Mouse (Mus musculus) thymus, adult 2 months (tissue): Measurements from ENCODE around the gene Dusp7. TPM values are rescaled to one million over a fixed set of nuclear protein-coding genes. Genes with fewer than 3 reads are reported as not detected.

Experiments
- DNase-seq: peaks from one replicate; pipeline ENCODE4 v3.0.0; 2021
- H3K27ac ChIP-seq: fragments of 200-500 bp; 2 replicates; pipeline ENCODE4 v1.5.1; 2012; ENCODE audit warnings: low read length, control low read depth; ENCODE audit not compliant: control insufficient read depth, insufficient read depth
- H3K27me3 ChIP-seq: fragments of 200-500 bp; 2 replicates; pipeline ENCODE4 v1.6.1; 2012; ENCODE audit warnings: mild to moderate bottlenecking, low read length, moderate library complexity, mixed read lengths; ENCODE audit not compliant: control insufficient read depth, insufficient read depth
- H3K36me3 ChIP-seq: fragments of 200-500 bp; 2 replicates; pipeline ENCODE4 v1.6.1; 2012; ENCODE audit warnings: mild to moderate bottlenecking, low read length, moderate library complexity; ENCODE audit not compliant: control insufficient read depth, insufficient read depth
- H3K4me1 ChIP-seq: fragments of 200-500 bp; replicated peaks from 2 replicates; pipeline ENCODE4 v1.6.1; 2012; ENCODE audit warnings: low read length; ENCODE audit not compliant: control insufficient read depth, insufficient read depth
- H3K4me3 ChIP-seq: fragments of 200-500 bp; 2 replicates; pipeline ENCODE4 v1.5.1; 2012; ENCODE audit warnings: mild to moderate bottlenecking, low read length, control low read depth, moderate library complexity; ENCODE audit not compliant: control insufficient read depth, insufficient read depth
- CTCF ChIP-seq: fragments of 200-500 bp; IDR thresholded peaks from 2 replicates; pipeline ENCODE4 v1.5.1; 2012; ENCODE audit warnings: mild to moderate bottlenecking, control low read depth, low read length, moderate library complexity, borderline replicate concordance; ENCODE audit not compliant: control insufficient read depth, poor library complexity, insufficient read depth; ENCODE audit errors: extremely low read depth
- POLR2A ChIP-seq: fragments of 200-500 bp; IDR thresholded peaks from 2 replicates; pipeline ENCODE4 v1.6.1; 2012; ENCODE audit warnings: mild to moderate bottlenecking, low read length, control low read depth, moderate library complexity; ENCODE audit not compliant: control insufficient read depth, poor library complexity, insufficient read depth; ENCODE audit errors: extremely low read depth
- WGBS: fragments of 180-500 bp; shearing (Covaris S2); methylation state at CpG from one replicate; pipeline ENCODE4 v1.1.7; 2018; 5-methylcytosine and 5-hydroxymethylcytosine counted together
- polyA plus RNA-seq: library from polyadenylated mRNA; depleted of rRNA; stranded (reverse); fragments of >200 nt; gene quantifications from 2 replicates; pipeline ENCODE4 v1.2.3, GENCODE M21; 2012; rRNA removed

The Dusp7 gene
- 75.3 and 86.0 TPM in 2 replicates for polyA plus RNA-seq

DNA sequence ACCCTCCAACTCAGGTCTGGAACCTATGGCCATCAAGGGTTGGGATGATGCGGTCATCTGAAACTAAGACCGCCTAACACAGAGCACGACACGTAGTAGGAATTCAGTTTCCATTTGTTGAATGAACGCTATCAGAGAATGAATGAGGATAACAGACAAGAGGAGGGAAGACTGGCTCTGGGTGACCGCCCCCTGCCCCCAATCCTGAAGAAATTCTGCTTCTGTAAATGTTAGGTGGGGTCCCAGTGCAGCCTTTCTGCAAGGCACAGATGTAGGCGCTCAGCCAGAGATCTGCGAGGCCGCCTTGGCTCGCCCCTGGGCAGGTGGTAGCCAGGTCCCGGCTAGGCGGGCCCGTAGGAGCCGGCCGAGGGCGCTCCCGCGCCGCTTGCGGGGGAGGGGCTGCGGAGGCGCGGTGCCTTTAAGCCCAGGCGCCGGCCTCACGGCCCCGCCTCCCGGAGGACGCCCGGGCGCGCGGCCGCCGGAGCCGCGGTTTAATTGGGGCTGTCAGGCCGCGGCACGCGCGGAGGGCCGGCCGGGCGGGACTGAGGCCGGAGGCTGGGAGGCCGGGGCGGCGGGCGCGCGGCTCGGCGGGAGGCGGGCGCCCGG, at the start of gene Dusp7:
TSS of gene Dusp7 (plus strand) at position 521 of the 606 bp plus-strand sequence.
- no peaks in the 10 kb centered on the region for H3K27me3 ChIP-seq
- DNase-seq, result peak; percentile 77
- WGBS, result under 1% methylated on average over 57 of the region's 57 CpGs
- peaks cover 49% of the 10 kb centered on the region for H3K4me1 ChIP-seq
- TF ChIP-seq POLR2A, result peak; percentile 34; the same call in 1 of the 2 replicates
- no peak for TF ChIP-seq CTCF
- peak within 1 kb of the TSS; percentile 75 for H3K4me3 ChIP-seq
- peak within 1 kb of the TSS; percentile 29 for H3K27ac ChIP-seq
- H3K36me3 ChIP-seq, result no peaks in the 10 kb centered on the region

GRCm38 (mm10) chr9:106319095-106319494, 49.3 kb upstream of the Dusp7 start:
- 94% methylated on average over 2 of the region's 2 CpGs for WGBS
- no peak overlapping the region for H3K27ac ChIP-seq
- H3K36me3 ChIP-seq, result no peaks in the 10 kb centered on the region
- H3K4me3 ChIP-seq, result no peak overlapping the region
- no peak for DNase-seq
- H3K4me1 ChIP-seq, result no peaks in the 10 kb centered on the region
- TF ChIP-seq CTCF, result no peak
- no peak for TF ChIP-seq POLR2A
- H3K27me3 ChIP-seq, result no peaks in the 10 kb centered on the region

DNA sequence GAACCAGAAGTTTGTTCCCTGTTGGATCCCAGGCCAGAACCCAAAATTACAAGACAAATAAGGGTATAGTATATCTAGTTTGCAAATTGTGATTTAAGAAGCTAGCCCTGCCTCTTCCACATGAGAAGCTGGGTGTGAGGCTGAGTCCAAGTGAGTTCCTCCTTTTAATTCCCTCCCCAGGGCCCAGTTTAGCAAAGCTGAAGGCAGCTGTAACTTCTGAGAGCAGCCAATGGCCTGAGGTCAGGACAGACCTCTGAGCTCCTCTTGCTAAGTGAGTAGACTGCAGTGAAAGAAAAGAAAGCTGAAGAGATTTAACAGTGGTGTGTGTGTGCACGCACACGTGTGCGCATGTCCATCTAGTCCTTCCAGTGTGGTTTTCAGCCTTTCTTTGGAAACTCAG, 45.9 kb upstream of the Dusp7 start:
- no peak for DNase-seq
- Histone ChIP-seq H3K4me1 (no peaks in the 10 kb centered on the region), H3K27ac (no peak overlapping the region), H3K4me3 (no peak overlapping the region), H3K27me3 (no peaks in the 10 kb centered on the region), H3K36me3 (no peaks in the 10 kb centered on the region)
- 93% methylated on average over 3 of the region's 3 CpGs for WGBS
- no peak for TF ChIP-seq POLR2A
- TF ChIP-seq CTCF, result no peak

DNA sequence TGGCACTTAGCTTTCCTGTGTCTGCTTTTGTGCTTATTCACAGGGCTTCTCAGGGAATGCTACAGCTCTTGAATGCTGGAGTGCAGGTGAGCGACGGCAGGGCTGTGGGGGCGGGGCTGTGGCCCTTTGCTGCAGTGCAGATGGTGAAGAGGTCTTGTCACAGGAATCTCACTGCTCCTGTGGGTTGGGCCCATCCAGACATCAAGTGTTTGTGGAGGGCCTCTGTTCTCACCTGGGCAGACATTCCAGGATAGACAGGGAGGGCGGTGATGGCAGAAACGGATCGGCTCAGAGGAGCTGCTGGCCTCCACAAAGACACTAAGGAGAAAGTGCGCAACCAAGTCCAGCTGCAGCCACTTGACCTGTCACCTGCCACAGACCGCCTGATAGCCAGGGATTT, 42.2 kb upstream of the Dusp7 start:
- H3K4me3 ChIP-seq, result no peak overlapping the region
- H3K36me3 ChIP-seq, result no peaks in the 10 kb centered on the region
- 97% methylated on average over 8 of the region's 8 CpGs for WGBS
- H3K27ac ChIP-seq, result no peak overlapping the region
- no peak for TF ChIP-seq CTCF
- TF ChIP-seq POLR2A, result no peak
- no peaks in the 10 kb centered on the region for H3K27me3 ChIP-seq
- DNase-seq, result no peak
- no peaks in the 10 kb centered on the region for H3K4me1 ChIP-seq

- H3K4me1 ChIP-seq, result no peaks in the 10 kb centered on the region
- TF ChIP-seq POLR2A, result no peak
- no peak for DNase-seq
- no peak overlapping the region for H3K27ac ChIP-seq
- no peak overlapping the region for H3K4me3 ChIP-seq
- H3K27me3 ChIP-seq, result no peaks in the 10 kb centered on the region
- WGBS, result 96% methylated on average over 8 of the region's 8 CpGs
- no peaks in the 10 kb centered on the region for H3K36me3 ChIP-seq
These were observed 41.2 kb upstream of the Dusp7 start for GRCm38 (mm10) chr9:106327125-106327809.

GRCm38 (mm10) chr9:106328068-106328610, 40.3 kb upstream of the Dusp7 start:
- no peak for DNase-seq
- no peaks in the 10 kb centered on the region for H3K36me3 ChIP-seq
- TF ChIP-seq CTCF (no peak), POLR2A (no peak)
- H3K27ac ChIP-seq, result no peak overlapping the region
- no peak overlapping the region for H3K4me3 ChIP-seq
- no peaks in the 10 kb centered on the region for H3K27me3 ChIP-seq
- 93% methylated on average over 7 of the region's 7 CpGs for WGBS
- H3K4me1 ChIP-seq, result no peaks in the 10 kb centered on the region
